12 mouse cellular contexts compared by ENCODE assay signal in the genomic region with DNA sequence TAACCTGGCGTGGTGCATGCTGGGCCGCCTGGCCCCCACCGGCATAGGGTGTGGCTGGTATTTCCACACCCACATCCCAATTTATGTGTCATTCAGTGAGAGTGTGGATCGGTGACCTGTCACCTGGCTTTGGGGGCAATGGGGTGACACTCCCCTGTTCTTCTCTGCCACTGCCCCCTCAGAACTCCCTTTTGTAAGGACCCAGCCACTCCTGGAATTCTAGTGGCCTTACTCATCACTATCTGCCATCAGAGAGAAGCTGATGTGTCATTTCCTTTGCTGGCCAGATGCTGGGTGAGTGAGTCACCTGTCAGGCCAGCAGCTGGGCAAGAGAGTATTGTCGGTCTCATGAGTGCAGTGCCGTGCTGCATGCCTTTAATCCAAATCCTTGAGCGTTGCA. TPM values are rescaled to one million over a fixed set of nuclear protein-coding genes. Genes with fewer than 3 reads are reported as not detected.
DNase-seq lines count a peak whose midpoint lies in the region; ATAC-seq lines count a peak whose summit lies in the region.
"Had no signal": no experiment of that assay in that cellular context is flagged by ENCODE, and none has a peak within 500 bp of the region (broad histone marks: within the 10 kb centered on the region; RNA-seq: fewer than 3 reads in every experiment).

No protein-coding gene starts in this region.

- H3K4me2 ChIP-seq in neural tube, embryonic 13.5 days, result no peak overlapping the region
- no peak overlapping the region for H3K4me2 ChIP-seq in stomach, embryonic 16.5 days (ENCODE audit: low read depth, low read length)
- H3K4me2 ChIP-seq: heart, embryonic 15.5 days; midbrain, embryonic 12.5 days had no signal

- H3K9me3 ChIP-seq in heart, embryonic 10.5 days, result no peaks in the 10 kb centered on the region
- no peaks in the 10 kb centered on the region for H3K9me3 ChIP-seq in neural tube, embryonic 13.5 days
- H3K9me3 ChIP-seq in stomach, embryonic 16.5 days (replicated peaks; ENCODE audit: control insufficient read depth, low read length), result no peaks in the 10 kb centered on the region
- H3K9me3 ChIP-seq: heart, embryonic 15.5 days; midbrain, embryonic 12.5 days had no signal

- peaks cover 40% of the 10 kb centered on the region for H3K4me1 ChIP-seq in heart, embryonic 10.5 days
- peaks cover 30% of the 10 kb centered on the region for H3K4me1 ChIP-seq in neural tube, embryonic 13.5 days (replicated peaks)
- peaks cover 37% of the 10 kb centered on the region for H3K4me1 ChIP-seq in stomach, embryonic 16.5 days (ENCODE audit: control insufficient read depth, insufficient read depth, low read length)

- no peak for DNase-seq in heart, embryonic 10.5 days (ENCODE audit: low spot score)
- no peak for DNase-seq in heart, adult 9 months (ENCODE audit: low spot score in 2 of 2)
- no peak for DNase-seq in neural tube, embryonic 10.5 days (ENCODE audit: extremely low spot score, low spot score)
- peak; percentile 70 for DNase-seq in adrenal gland, postnatal 14 days
- no peak for DNase-seq in cerebellum, postnatal 25 days
- DNase-seq in right cerebral cortex, adult 18-20 months, result no peak
- DNase-seq: cerebellum, postnatal 10 days; thymus, postnatal 25 days had no signal

- no peak overlapping the region for H3K9ac ChIP-seq in neural tube, embryonic 13.5 days
- H3K9ac ChIP-seq in stomach, embryonic 16.5 days (ENCODE audit: low read length), result no peak overlapping the region
- H3K9ac ChIP-seq: heart, embryonic 15.5 days; midbrain, embryonic 12.5 days had no signal

- no peaks in the 10 kb centered on the region for H3K27me3 ChIP-seq in heart, embryonic 10.5 days (ENCODE audit: insufficient read depth, poor library complexity, severe bottlenecking)
- no peaks in the 10 kb centered on the region for H3K27me3 ChIP-seq in neural tube, embryonic 13.5 days
- no peaks in the 10 kb centered on the region for H3K27me3 ChIP-seq in stomach, embryonic 16.5 days (ENCODE audit: control insufficient read depth, insufficient read depth, low read length)
- H3K27me3 ChIP-seq: heart, embryonic 15.5 days; midbrain, embryonic 12.5 days had no signal

- WGBS in heart, embryonic 10.5 days, result 63% methylated on average over 7 of the region's 7 CpGs
- WGBS in neural tube, embryonic 13.5 days, result 91% methylated on average over 7 of the region's 7 CpGs
- WGBS in stomach, embryonic 16.5 days, result 70% methylated on average over 7 of the region's 7 CpGs

- H3K4me3 ChIP-seq in heart, embryonic 10.5 days, result no peak overlapping the region
- H3K4me3 ChIP-seq in neural tube, embryonic 13.5 days, result no peak overlapping the region
- no peak overlapping the region for H3K4me3 ChIP-seq in stomach, embryonic 16.5 days (replicated peaks; ENCODE audit: low read length)
- H3K4me3 ChIP-seq: heart, embryonic 15.5 days; midbrain, embryonic 12.5 days had no signal

- ATAC-seq in neural tube, embryonic 13.5 days (ENCODE audit: low read depth), result no peak
- ATAC-seq in stomach, embryonic 16.5 days (ENCODE audit: insufficient read depth, low FRiP score), result no peak

- peaks cover 75% of the 10 kb centered on the region for H3K36me3 ChIP-seq in heart, embryonic 10.5 days
- H3K36me3 ChIP-seq in neural tube, embryonic 13.5 days, result peaks cover 36% of the 10 kb centered on the region
- H3K36me3 ChIP-seq in stomach, embryonic 16.5 days (ENCODE audit: control insufficient read depth, insufficient read depth, low read length), result peaks cover 20% of the 10 kb centered on the region

- peak overlapping the region; percentile 29; the same call in 1 of the 2 replicates for H3K27ac ChIP-seq in heart, embryonic 10.5 days
- H3K27ac ChIP-seq in neural tube, embryonic 13.5 days (replicated peaks), result 0 out of 2 replicates have a peak overlapping the region, but pooled peaks have one; percentile 3
- peak overlapping the region; percentile 64 for H3K27ac ChIP-seq in stomach, embryonic 16.5 days (ENCODE audit: low read length)
- H3K27ac ChIP-seq: heart, embryonic 15.5 days; midbrain, embryonic 12.5 days had no signal

RNA-seq across cellular contexts. Expression of a gene that starts 6.0 kb away (rescaled TPM):
- polyA plus RNA-seq in heart, embryonic 10.5 days (2016; fragmentation: Nextera tagmentation; extraction: Ambion mirVana), result 36.6 and 42.9 TPM in 2 replicates
- 13.8 and 16.1 TPM in 2 replicates for polyA plus RNA-seq in neural tube, embryonic 13.5 days (2015; fragmentation: Nextera tagmentation; extraction: Ambion mirVana)
- 42.6 and 60.4 TPM in 2 replicates for total RNA-seq in adrenal gland, postnatal 14 days (2021)
- 62.2 and 69.3 TPM in 2 replicates for polyA plus RNA-seq in stomach, embryonic 16.5 days (2015; fragmentation: Nextera tagmentation; extraction: Ambion mirVana)

RNA-seq across cellular contexts. Expression of a gene that starts 30.8 kb away (rescaled TPM):
- polyA plus RNA-seq in heart, embryonic 10.5 days (2016; fragmentation: Nextera tagmentation; extraction: Ambion mirVana), result 112 and 160 TPM in 2 replicates
- 17.5 and 21.0 TPM in 2 replicates for polyA plus RNA-seq in neural tube, embryonic 13.5 days (2015; fragmentation: Nextera tagmentation; extraction: Ambion mirVana)
- 9.1 and 10.4 TPM in 2 replicates for total RNA-seq in adrenal gland, postnatal 14 days (2021)
- polyA plus RNA-seq in stomach, embryonic 16.5 days (2015; fragmentation: Nextera tagmentation; extraction: Ambion mirVana), result 83.7 and 87.5 TPM in 2 replicates

Comparison
In these comparisons a context has a peak if more than half of its experiments do, and no peak if none do; other contexts are left out.
1. H3K27ac ChIP-seq: peak in every context shown above with its lines; median percentile 64 in stomach, embryonic 16.5 days; 29 in heart, embryonic 10.5 days; 3 in neural tube, embryonic 13.5 days.